ENCODE assay signal across 10 mouse cellular contexts in the genomic region with DNA sequence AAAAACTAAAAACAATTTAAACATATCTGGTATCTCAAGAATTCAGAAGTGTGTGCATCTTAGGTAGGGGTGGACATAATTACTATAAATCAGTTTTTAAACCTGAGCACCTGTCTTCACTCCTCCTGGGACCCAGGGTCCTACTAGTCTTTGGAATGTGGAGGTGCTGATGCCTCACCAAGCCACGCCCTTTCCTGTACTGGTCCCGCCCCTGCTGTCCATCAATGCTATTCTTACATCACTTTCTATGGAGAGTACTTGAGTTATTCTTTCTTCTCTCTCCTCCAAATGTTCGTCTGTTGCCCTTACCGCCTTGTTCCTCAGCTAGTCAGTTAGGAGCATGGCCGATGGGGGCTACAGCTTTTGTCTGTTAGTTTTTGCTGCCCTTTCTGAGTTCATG. TPM values are rescaled to one million over a fixed set of nuclear protein-coding genes. Genes with fewer than 3 reads are reported as not detected.
DNase-seq lines count a peak whose midpoint lies in the region; ATAC-seq and TF ChIP-seq lines count a peak whose summit lies in the region.
"Had no signal": no experiment of that assay in that cellular context is flagged by ENCODE, and none has a peak within 500 bp of the region (broad histone marks: within the 10 kb centered on the region; RNA-seq: fewer than 3 reads in every experiment).

No protein-coding gene starts in this region.

- peak overlapping the region; percentile 58; the same call in 1 of the 2 replicates for H3K4me2 ChIP-seq in forebrain, postnatal 0 days (ENCODE audit: low read depth)

- no peak overlapping the region for H3K27ac ChIP-seq in forebrain, postnatal 0 days (ENCODE audit: low read depth, low read length)

- intact Hi-C loops in left cerebral cortex, postnatal 36 days (cut with DNase I) = loop anchor here (5.0 kb wide), 1 partner anchor 101 kb away; no protein-coding TSS in a partner anchor

- H3K9me3 ChIP-seq in forebrain, postnatal 0 days (ENCODE audit: low read length) = no peaks in the 10 kb centered on the region

- H3K27me3 ChIP-seq in forebrain, postnatal 0 days (ENCODE audit: insufficient read depth, low read length) = no peaks in the 10 kb centered on the region

- ATAC-seq in forebrain, postnatal 0 days = peak; percentile 32; the same call in 1 of the 2 replicates

- peak; percentile 44 for DNase-seq in adrenal gland, postnatal 14 days
- no peak for DNase-seq in adrenal gland, adult 18-20 months (ENCODE audit: low spot score in 2 of 2)
- DNase-seq in left cerebral cortex, adult 11 months (ENCODE audit: low spot score) = peak; percentile 26
- no peak for DNase-seq in left cerebral cortex, postnatal 36 days (ENCODE audit: low spot score in 2 of 2)
- DNase-seq in R1 (ENCODE audit: low read depth, low spot score) = peak; percentile 81
- DNase-seq in forebrain, postnatal 0 days = no peak
- peak; percentile 78 to 79 for DNase-seq in lung, postnatal 4 days
- no peak for DNase-seq in gastrocnemius, postnatal 4 days (ENCODE audit: low spot score in 2 of 2)

- no peak overlapping the region for H3K9ac ChIP-seq in forebrain, postnatal 0 days

- H3K4me1 ChIP-seq in forebrain, postnatal 0 days (ENCODE audit: insufficient read depth) = no peaks in the 10 kb centered on the region

- no peaks in the 10 kb centered on the region for H3K36me3 ChIP-seq in forebrain, postnatal 0 days (ENCODE audit: insufficient read depth)

- WGBS in forebrain, postnatal 0 days = 35% methylated on average over 5 of the region's 5 CpGs

- TF ChIP-seq CTCF in forebrain, postnatal 0 days (IDR thresholded peaks at IDR 0.05; ENCODE audit: low read depth) = no peak

- H3K4me3 ChIP-seq in forebrain, postnatal 0 days (ENCODE audit: low read depth, low read length) = 0 out of 2 replicates have a peak overlapping the region, but pooled peaks have one; percentile 43

RNA-seq across cellular contexts. Expression of gene Mucl3, which starts 7.1 kb away (rescaled TPM):
- total RNA-seq in adrenal gland, postnatal 14 days (2021) = not detected in 2 replicates
- not detected for total RNA-seq in adrenal gland, adult 18-20 months (2021)
- not detected for total RNA-seq in left cerebral cortex, postnatal 36 days (2021)
- 0.15 TPM in 1 of 2 replicates, not detected in the other for total RNA-seq in forebrain, postnatal 0 days (2014; rRNA removed)
- not detected in 2 replicates for polyA plus RNA-seq in forebrain, postnatal 0 days (2015; fragmentation: Nextera tagmentation; extraction: Ambion mirVana)
- not detected for total RNA-seq in gastrocnemius, postnatal 4 days (2021)
- polyA plus RNA-seq: gonadal fat pad, adult 2 months; neural tube, embryonic 11.5 days had no signal

RNA-seq across cellular contexts. Expression of gene Gm9573, which starts 9.9 kb away (rescaled TPM):
- not detected in 2 replicates for total RNA-seq in adrenal gland, postnatal 14 days (2021)
- total RNA-seq in adrenal gland, adult 18-20 months (2021) = not detected
- total RNA-seq in left cerebral cortex, postnatal 36 days (2021) = not detected
- total RNA-seq in forebrain, postnatal 0 days (2014; rRNA removed) = not detected in 2 replicates
- not detected in 2 replicates for polyA plus RNA-seq in forebrain, postnatal 0 days (2015; fragmentation: Nextera tagmentation; extraction: Ambion mirVana)
- total RNA-seq in gastrocnemius, postnatal 4 days (2021) = not detected
- polyA plus RNA-seq: neural tube, embryonic 11.5 days had no signal

RNA-seq across cellular contexts. Expression of gene Vars2, which starts 31.0 kb away (rescaled TPM):
- total RNA-seq in adrenal gland, postnatal 14 days (2021) = 49.6 and 52.0 TPM in 2 replicates
- total RNA-seq in adrenal gland, adult 18-20 months (2021) = 10 to 100 TPM; 37.2 to 38.7 TPM
- 10 to 100 TPM; 30.1 to 40.0 TPM for total RNA-seq in left cerebral cortex, postnatal 36 days (2021)
- 29.5 and 42.0 TPM in 2 replicates for total RNA-seq in forebrain, postnatal 0 days (2014; rRNA removed)
- polyA plus RNA-seq in forebrain, postnatal 0 days (2015; fragmentation: Nextera tagmentation; extraction: Ambion mirVana) = 8.5 and 10.4 TPM in 2 replicates
- total RNA-seq in gastrocnemius, postnatal 4 days (2021) = 10 to 100 TPM; 22.1 to 24.4 TPM

RNA-seq across cellular contexts. Expression of gene Sfta2, which starts 35.0 kb away (rescaled TPM):
- total RNA-seq in adrenal gland, postnatal 14 days (2021) = not detected in 2 replicates
- not detected for total RNA-seq in adrenal gland, adult 18-20 months (2021)
- total RNA-seq in left cerebral cortex, postnatal 36 days (2021) = not detected
- not detected in 2 replicates for total RNA-seq in forebrain, postnatal 0 days (2014; rRNA removed)
- polyA plus RNA-seq in forebrain, postnatal 0 days (2015; fragmentation: Nextera tagmentation; extraction: Ambion mirVana) = not detected in 2 replicates
- total RNA-seq in gastrocnemius, postnatal 4 days (2021) = not detected
- polyA plus RNA-seq: neural tube, embryonic 11.5 days had no signal

RNA-seq across cellular contexts. Expression of gene Gtf2h4, which starts 37.2 kb away (rescaled TPM):
- 24.3 and 24.7 TPM in 2 replicates for total RNA-seq in adrenal gland, postnatal 14 days (2021)
- 10 to 100 TPM; 20.2 to 20.8 TPM for total RNA-seq in adrenal gland, adult 18-20 months (2021)
- 10 to 100 TPM; 26.8 to 29.9 TPM for total RNA-seq in left cerebral cortex, postnatal 36 days (2021)
- total RNA-seq in forebrain, postnatal 0 days (2014; rRNA removed) = 21.2 and 30.9 TPM in 2 replicates
- polyA plus RNA-seq in forebrain, postnatal 0 days (2015; fragmentation: Nextera tagmentation; extraction: Ambion mirVana) = 20.9 and 22.1 TPM in 2 replicates
- total RNA-seq in gastrocnemius, postnatal 4 days (2021) = 10 to 100 TPM; 20.6 to 29.2 TPM

Comparison
In these comparisons a context has a peak if more than half of its experiments do, and no peak if none do; other contexts are left out.
1. DNase-seq: peak in adrenal gland, postnatal 14 days (single experiment), left cerebral cortex, adult 11 months (single experiment), R1 (single experiment) and lung, postnatal 4 days (2 of 2); none in adrenal gland, adult 18-20 months (0 of 2), left cerebral cortex, postnatal 36 days (0 of 2), forebrain, postnatal 0 days (single experiment) and gastrocnemius, postnatal 4 days (0 of 2).